Comparison of ENCODE assay signal across 8 mouse cellular contexts in the genomic region with DNA sequence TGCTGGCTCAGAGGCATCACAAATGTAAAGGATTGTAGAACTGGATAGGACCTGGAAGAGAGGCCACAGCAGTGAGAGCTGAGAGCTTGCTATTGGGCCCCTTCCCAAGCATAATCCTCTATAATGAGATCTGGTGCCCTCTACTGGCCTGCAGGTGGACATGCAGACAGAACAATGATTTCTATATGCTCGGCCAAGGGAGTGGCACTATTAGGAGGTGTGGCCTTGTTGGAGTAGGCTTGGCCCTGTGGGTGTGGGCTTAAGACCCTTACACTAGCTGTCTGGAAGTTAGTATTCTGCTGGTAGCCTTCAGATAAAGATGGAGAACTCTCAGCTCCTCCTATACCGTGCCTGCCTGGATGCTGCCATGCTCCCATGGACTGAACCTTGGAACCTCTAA. TPM values are rescaled to one million over a fixed set of nuclear protein-coding genes. Genes with fewer than 3 reads are reported as not detected.
DNase-seq lines count a peak whose midpoint lies in the region; ATAC-seq and TF ChIP-seq lines count a peak whose summit lies in the region.

No protein-coding gene starts in this region.

- no peaks in the 10 kb centered on the region for H3K36me3 ChIP-seq in heart, postnatal 0 days (replicated peaks; ENCODE audit: control insufficient read depth, insufficient read depth, low read length)
- no peaks in the 10 kb centered on the region for H3K36me3 ChIP-seq in spleen, adult 2 months (ENCODE audit: control insufficient read depth, insufficient read depth, low read length)

- H3K9me3 ChIP-seq in heart, postnatal 0 days (replicated peaks; ENCODE audit: control insufficient read depth, low read length) = no peaks in the 10 kb centered on the region

- H3K4me2 ChIP-seq in heart, postnatal 0 days (ENCODE audit: low read depth, low read length) = no peak overlapping the region

- in situ Hi-C loops in Patski (cut with MboI; ENCODE audit: low pct_unique_long_range_greater_than_20kb) = loop anchor here (10.0 to 25.0 kb wide), 2 partner anchors 340 to 498 kb away; no protein-coding TSS in a partner anchor

- DNase-seq in gastrocnemius, adult 2 months = no peak
- no peak for DNase-seq in gastrocnemius, postnatal 25 days
- DNase-seq in Patski (ENCODE audit: low read depth, low spot score) = no peak
- peak; percentile 80 for DNase-seq in heart, postnatal 0 days (ENCODE audit: low spot score)
- peak; percentile 34 to 56 for DNase-seq in layer of hippocampus, postnatal 36 days
- DNase-seq in spleen, adult 2 months (ENCODE audit: low read depth in 1 of 2, low spot score in 2 of 2) = peak in 1 of 2 experiments; percentile 26

- no peak overlapping the region for H3K4me3 ChIP-seq in gastrocnemius, adult 2 months
- no peak overlapping the region for H3K4me3 ChIP-seq in cortical plate, adult 2 months (ENCODE audit: insufficient read depth, low read length)
- H3K4me3 ChIP-seq in heart, postnatal 0 days (ENCODE audit: low read depth, low read length) = no peak overlapping the region
- no peak overlapping the region for H3K4me3 ChIP-seq in spleen, adult 2 months (ENCODE audit: extremely low read depth, insufficient read depth, insufficient read length)

- no peaks in the 10 kb centered on the region for H3K27me3 ChIP-seq in Patski
- H3K27me3 ChIP-seq in heart, postnatal 0 days (ENCODE audit: control insufficient read depth, insufficient read depth, low read length) = no peaks in the 10 kb centered on the region
- no peaks in the 10 kb centered on the region for H3K27me3 ChIP-seq in spleen, adult 2 months (ENCODE audit: control insufficient read depth, insufficient read depth, low read length)

- H3K27ac ChIP-seq in gastrocnemius, adult 2 months = no peak overlapping the region
- H3K27ac ChIP-seq in cortical plate, adult 2 months (ENCODE audit: insufficient read depth, low read length) = no peak overlapping the region
- H3K27ac ChIP-seq in heart, postnatal 0 days (ENCODE audit: low read depth) = no peak overlapping the region
- H3K27ac ChIP-seq in spleen, adult 2 months (ENCODE audit: insufficient read depth, low read length) = no peak overlapping the region

- peak; percentile 91 for TF ChIP-seq CTCF in gastrocnemius, adult 2 months (IDR thresholded peaks at IDR 0.05)
- peak; percentile 94 for TF ChIP-seq CTCF in Patski (IDR thresholded peaks at IDR 0.05)
- peak; percentile 80 for TF ChIP-seq CTCF in cortical plate, adult 2 months (IDR thresholded peaks at IDR 0.05; ENCODE audit: extremely low read depth, insufficient read depth, low read length)
- peak; percentile 95 for TF ChIP-seq CTCF in heart, postnatal 0 days (IDR thresholded peaks at IDR 0.05; ENCODE audit: low read depth)
- TF ChIP-seq CTCF in spleen, adult 2 months (IDR thresholded peaks at IDR 0.05; ENCODE audit: extremely low read depth, insufficient read depth, insufficient read length, insufficient replicate concordance) = peak; percentile 60; the same call in 1 of the 2 replicates

- ATAC-seq in Patski = peak; percentile 84
- peak; percentile 77 for ATAC-seq in heart, postnatal 0 days (ENCODE audit: insufficient read depth, low read depth)
- peak; percentile 89 for ATAC-seq in megakaryocyte-erythroid progenitor cell, adult 5-6 weeks (replicated peaks; ENCODE audit: low FRiP score, low TSS enrichment, poor library complexity, severe bottlenecking)

- H3K4me1 ChIP-seq in cortical plate, adult 2 months (ENCODE audit: control insufficient read depth, insufficient read depth, low read length) = no peaks in the 10 kb centered on the region
- H3K4me1 ChIP-seq in heart, postnatal 0 days (ENCODE audit: control insufficient read depth, insufficient read depth) = no peaks in the 10 kb centered on the region
- no peaks in the 10 kb centered on the region for H3K4me1 ChIP-seq in spleen, adult 2 months (ENCODE audit: control insufficient read depth, insufficient read depth, insufficient read length)

- 12% methylated on average over 2 of the region's 2 CpGs for WGBS in heart, postnatal 0 days
- WGBS in spleen, adult 2 months = 27% methylated on average over 2 of the region's 2 CpGs

- no peak for TF ChIP-seq EP300 in heart, postnatal 0 days (IDR thresholded peaks at IDR 0.05; ENCODE audit: low read depth)

- intact Hi-C loops in gastrocnemius, adult 2 months (cut with DNase I) = loop anchor here (1.0 kb wide), 1 partner anchor 253 kb away; no protein-coding TSS in a partner anchor

- POLR2A ChIA-PET in Patski (lab: Charles Lee) = interaction anchor here (1.3 kb wide), 1 partner anchor 11 kb away, joined by 6 read pairs; no protein-coding TSS in a partner anchor

- no peak for TF ChIP-seq POLR2A in cortical plate, adult 2 months (IDR thresholded peaks at IDR 0.05; ENCODE audit: extremely low read depth, insufficient read depth, low read length)
- TF ChIP-seq POLR2A in spleen, adult 2 months (IDR thresholded peaks at IDR 0.05; ENCODE audit: low read depth, low read length) = no peak

- H3K9ac ChIP-seq in heart, postnatal 0 days (replicated peaks; ENCODE audit: low read depth, low read length) = no peak overlapping the region

- CTCF ChIA-PET in Patski (lab: Charles Lee) = interaction anchor here (0.6 to 4.8 kb wide), 17 partner anchors 8 to 318 kb away, joined by 3 to 54 read pairs (median 3); a partner anchor contains a TSS

RNA-seq across cellular contexts. Expression of a gene that starts 17.0 kb away (rescaled TPM):
- total RNA-seq in gastrocnemius, adult 2 months (2021) = not detected
- not detected for total RNA-seq in gastrocnemius, postnatal 25 days (2021)
- not detected for polyA plus RNA-seq in Patski (2021)
- not detected in 2 replicates for polyA plus RNA-seq in cortical plate, adult 2 months (2012; rRNA removed)
- not detected in 2 replicates for total RNA-seq in heart, postnatal 0 days (2014; rRNA removed; ENCODE audit: low replicate concordance)
- polyA plus RNA-seq in heart, postnatal 0 days (2015; fragmentation: Nextera tagmentation; extraction: Ambion mirVana) = not detected in 2 replicates
- total RNA-seq in layer of hippocampus, postnatal 36 days (2021) = not detected
- not detected in 2 replicates for total RNA-seq in megakaryocyte-erythroid progenitor cell, adult 5-6 weeks (2014; fragmentation: Nextera tagmentation)
- not detected in 2 replicates for total RNA-seq in megakaryocyte-erythroid progenitor cell, adult 5-6 weeks (2017)
- not detected in 2 replicates for polyA plus RNA-seq in spleen, adult 2 months (2012; rRNA removed)

RNA-seq across cellular contexts. Expression of a gene that starts 23.2 kb away (rescaled TPM):
- not detected for total RNA-seq in gastrocnemius, adult 2 months (2021)
- not detected for total RNA-seq in gastrocnemius, postnatal 25 days (2021)
- polyA plus RNA-seq in Patski (2021) = 1.3 TPM
- 13.9 and 14.8 TPM in 2 replicates for polyA plus RNA-seq in cortical plate, adult 2 months (2012; rRNA removed)
- 0.27 TPM in 1 of 2 replicates, not detected in the other for total RNA-seq in heart, postnatal 0 days (2014; rRNA removed; ENCODE audit: low replicate concordance)
- polyA plus RNA-seq in heart, postnatal 0 days (2015; fragmentation: Nextera tagmentation; extraction: Ambion mirVana) = 0.14 and 0.18 TPM in 2 replicates
- 10 to 100 TPM; 13.6 to 14.7 TPM for total RNA-seq in layer of hippocampus, postnatal 36 days (2021)
- total RNA-seq in megakaryocyte-erythroid progenitor cell, adult 5-6 weeks (2014; fragmentation: Nextera tagmentation) = not detected in 2 replicates
- 0.11 TPM in 1 of 2 replicates, not detected in the other for total RNA-seq in megakaryocyte-erythroid progenitor cell, adult 5-6 weeks (2017)
- 0.12 and 0.14 TPM in 2 replicates for polyA plus RNA-seq in spleen, adult 2 months (2012; rRNA removed)

RNA-seq across cellular contexts. Expression of a gene that starts 23.3 kb away (rescaled TPM):
- total RNA-seq in gastrocnemius, adult 2 months (2021) = 1 to 10 TPM; 9.0 to 9.1 TPM
- total RNA-seq in gastrocnemius, postnatal 25 days (2021) = 1 to 10 TPM; 7.0 to 9.2 TPM
- polyA plus RNA-seq in Patski (2021) = 15.3 TPM
- 11.4 and 12.0 TPM in 2 replicates for polyA plus RNA-seq in cortical plate, adult 2 months (2012; rRNA removed)
- total RNA-seq in heart, postnatal 0 days (2014; rRNA removed; ENCODE audit: low replicate concordance) = 7.9 and 8.6 TPM in 2 replicates
- 8.4 and 9.2 TPM in 2 replicates for polyA plus RNA-seq in heart, postnatal 0 days (2015; fragmentation: Nextera tagmentation; extraction: Ambion mirVana)
- total RNA-seq in layer of hippocampus, postnatal 36 days (2021) = 10 to 100 TPM; 12.4 to 12.9 TPM
- total RNA-seq in megakaryocyte-erythroid progenitor cell, adult 5-6 weeks (2014; fragmentation: Nextera tagmentation) = 23.3 and 27.3 TPM in 2 replicates
- 34.8 and 44.3 TPM in 2 replicates for total RNA-seq in megakaryocyte-erythroid progenitor cell, adult 5-6 weeks (2017)
- polyA plus RNA-seq in spleen, adult 2 months (2012; rRNA removed) = 1.1 and 1.6 TPM in 2 replicates

RNA-seq across cellular contexts. Expression of a gene that starts 35.0 kb away (rescaled TPM):
- total RNA-seq in gastrocnemius, adult 2 months (2021) = not detected
- total RNA-seq in gastrocnemius, postnatal 25 days (2021) = not detected
- 0.28 TPM for polyA plus RNA-seq in Patski (2021)
- polyA plus RNA-seq in cortical plate, adult 2 months (2012; rRNA removed) = 0.44 and 0.49 TPM in 2 replicates
- total RNA-seq in heart, postnatal 0 days (2014; rRNA removed; ENCODE audit: low replicate concordance) = not detected in 2 replicates
- 0.10 and 0.30 TPM in 2 replicates for polyA plus RNA-seq in heart, postnatal 0 days (2015; fragmentation: Nextera tagmentation; extraction: Ambion mirVana)
- total RNA-seq in layer of hippocampus, postnatal 36 days (2021) = under 1 TPM; 0.78 to 0.90 TPM
- 0.59 and 1.2 TPM in 2 replicates for total RNA-seq in megakaryocyte-erythroid progenitor cell, adult 5-6 weeks (2014; fragmentation: Nextera tagmentation)
- total RNA-seq in megakaryocyte-erythroid progenitor cell, adult 5-6 weeks (2017) = not detected in 2 replicates
- polyA plus RNA-seq in spleen, adult 2 months (2012; rRNA removed) = 0.05 and 0.06 TPM in 2 replicates

RNA-seq across cellular contexts. Expression of a gene that starts 35.1 kb away (rescaled TPM):
- total RNA-seq in gastrocnemius, adult 2 months (2021) = 1 to 10 TPM; 1.2 to 1.3 TPM
- total RNA-seq in gastrocnemius, postnatal 25 days (2021) = 1 to 10 TPM; 1.0 to 1.1 TPM
- polyA plus RNA-seq in Patski (2021) = 11.0 TPM
- 5.4 and 7.3 TPM in 2 replicates for polyA plus RNA-seq in cortical plate, adult 2 months (2012; rRNA removed)
- total RNA-seq in heart, postnatal 0 days (2014; rRNA removed; ENCODE audit: low replicate concordance) = 2.9 and 8.8 TPM in 2 replicates
- 7.2 and 8.8 TPM in 2 replicates for polyA plus RNA-seq in heart, postnatal 0 days (2015; fragmentation: Nextera tagmentation; extraction: Ambion mirVana)
- total RNA-seq in layer of hippocampus, postnatal 36 days (2021) = 10 to 100 TPM; 11.3 to 14.6 TPM
- 11.1 and 12.1 TPM in 2 replicates for total RNA-seq in megakaryocyte-erythroid progenitor cell, adult 5-6 weeks (2014; fragmentation: Nextera tagmentation)
- 10.1 and 11.0 TPM in 2 replicates for total RNA-seq in megakaryocyte-erythroid progenitor cell, adult 5-6 weeks (2017)
- polyA plus RNA-seq in spleen, adult 2 months (2012; rRNA removed) = 1.1 and 1.4 TPM in 2 replicates

Comparison
In these comparisons a context has a peak if more than half of its experiments do, and no peak if none do; other contexts are left out.
1. DNase-seq: peak in heart, postnatal 0 days (single experiment) and layer of hippocampus, postnatal 36 days (2 of 2); none in gastrocnemius, adult 2 months (single experiment), gastrocnemius, postnatal 25 days (single experiment) and Patski (single experiment).
2. RNA of a gene that starts 23.2 kb away (total RNA-seq): 13.6 to 14.7 TPM in layer of hippocampus, postnatal 36 days; not detected in gastrocnemius, adult 2 months, not detected in gastrocnemius, postnatal 25 days, 0.27 TPM in heart, postnatal 0 days and 0.11 TPM in megakaryocyte-erythroid progenitor cell, adult 5-6 weeks; every median in the first group is over 10 times any median in the second.
3. Peak in every context shown above with its lines, with median percentiles within 50 percentile points of each other: CTCF ChIP-seq and ATAC-seq.